Mouse (Mus musculus) E14TG2a.4 (cell line): Measurements from ENCODE around the gene Cct8l1.

Source experiments
- CTCF ChIP-seq: conservative IDR thresholded peaks from 2 replicates; pipeline ENCODE4 v1.5.1; 2014; ENCODE audit warnings: low read length
- NANOG ChIP-seq: IDR thresholded peaks from 2 replicates; pipeline ENCODE4 v1.6.1; 2014; ENCODE audit warnings: borderline replicate concordance, low read length, mixed read lengths
- POU5F1 ChIP-seq: IDR thresholded peaks from 2 replicates; pipeline ENCODE4 v1.6.1; 2014; ENCODE audit warnings: low read length, borderline replicate concordance

DNA sequence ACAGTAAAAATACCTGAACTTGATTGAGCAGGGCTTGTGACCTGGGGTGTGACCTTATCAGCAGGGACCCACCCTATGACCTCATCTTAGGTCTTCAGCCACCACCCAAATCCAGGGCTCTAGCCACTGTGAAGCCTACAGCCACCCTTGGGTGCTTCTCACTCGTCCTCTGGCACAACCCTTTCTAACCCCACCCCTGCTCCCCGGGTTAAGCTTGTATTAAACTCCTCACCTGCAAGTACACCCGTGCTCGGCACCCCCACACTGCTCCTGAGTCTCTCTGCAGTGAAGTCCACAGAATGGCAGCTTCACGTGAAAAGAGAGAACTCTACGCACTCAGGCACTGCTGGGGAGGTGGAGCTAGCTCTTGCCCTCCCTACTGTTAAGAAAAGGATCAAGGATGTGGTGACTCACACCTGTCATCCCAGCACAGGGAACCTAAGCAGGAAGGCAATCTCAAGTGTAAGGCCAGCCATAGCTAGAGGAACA lies 21.1 kb downstream of the Cct8l1 start:
- TF ChIP-seq CTCF (no peak), NANOG (no peak), POU5F1 (no peak)
